Mouse (Mus musculus) CD4-positive, CD25-positive, alpha-beta regulatory T cell, adult 4 months (primary cell): Measurements from ENCODE around the gene Ranbp10. TPM values are rescaled to one million over a fixed set of nuclear protein-coding genes. Genes with fewer than 3 reads are reported as not detected.

ENCODE experiments used
- polyA plus RNA-seq, 2 experiments: library from polyadenylated mRNA; unstranded; fragments of 100-300 nt; shearing (Covaris generic); gene quantifications; one replicate each; pipeline ENCODE4 v1.2.1; 2017

Gene Ranbp10
- polyA plus RNA-seq, 2 experiments from 2014 or later = 7.6 to 10.0 TPM

Other genes starting within 250 kb of the Ranbp10 start
- 10 to 100 TPM in 1 of 2 experiments, 1 to 10 TPM in 1; 7.8 to 12.6 TPM for gene Ripor1, start 222.1 kb downstream of the Ranbp10 start, polyA plus RNA-seq
- gene Ctcf, start 190.8 kb downstream of the Ranbp10 start, polyA plus RNA-seq = 10 to 100 TPM; 53.5 to 69.1 TPM
- gene Agrp, start 190.0 kb downstream of the Ranbp10 start, polyA plus RNA-seq = 1 to 10 TPM in 1 of 2 experiments, under 1 TPM in 1; 0.99 to 2.3 TPM
- 1 to 10 TPM; 5.0 to 8.1 TPM for gene Carmil2, start 141.1 kb downstream of the Ranbp10 start, polyA plus RNA-seq
- 100 to 1,000 TPM in 1 of 2 experiments, 10 to 100 TPM in 1; 70.0 to 102 TPM for gene Acd, start 126.2 kb downstream of the Ranbp10 start, polyA plus RNA-seq
- 10 to 100 TPM; 10.1 to 13.9 TPM for gene Pard6a, start 126.2 kb downstream of the Ranbp10 start, polyA plus RNA-seq
- gene 4933405L10Rik, start 119.7 kb downstream of the Ranbp10 start, polyA plus RNA-seq = not detected
- gene Enkd1, start 119.1 kb downstream of the Ranbp10 start, polyA plus RNA-seq = 1 to 10 TPM; 2.7 to 2.8 TPM
- 1 to 10 TPM; 2.6 to 3.7 TPM for gene Gfod2, start 68.7 kb downstream of the Ranbp10 start, polyA plus RNA-seq
- gene Tsnaxip1, start 381 bp upstream of the Ranbp10 start, polyA plus RNA-seq = under 1 TPM in 1 of 2 experiments, not detected in 1; 0.19 TPM
- 10 to 100 TPM; 14.1 to 23.3 TPM for gene Cenpt, start 25.9 kb upstream of the Ranbp10 start, polyA plus RNA-seq
- 1 to 10 TPM; 4.5 to 6.0 TPM for gene Thap11, start 27.8 kb upstream of the Ranbp10 start, polyA plus RNA-seq
- 10 to 100 TPM in 1 of 2 experiments, 1 to 10 TPM in 1; 9.9 to 48.7 TPM for gene Nutf2, start 33.2 kb upstream of the Ranbp10 start, polyA plus RNA-seq
- gene Edc4, start 53.5 kb upstream of the Ranbp10 start, polyA plus RNA-seq = 10 to 100 TPM; 30.2 to 66.0 TPM
- gene Nrn1l, start 66.2 kb upstream of the Ranbp10 start, polyA plus RNA-seq = 1 to 10 TPM in 1 of 2 experiments, not detected in 1; 1.5 TPM
- gene Pskh1, start 73.1 kb upstream of the Ranbp10 start, polyA plus RNA-seq = 10 to 100 TPM; 10.6 to 18.1 TPM
- gene Ctrl, start 106.5 kb upstream of the Ranbp10 start, polyA plus RNA-seq = 1 to 10 TPM; 1.6 to 3.6 TPM
- 100 to 1,000 TPM; 339 to 391 TPM for gene Psmb10, start 111.1 kb upstream of the Ranbp10 start, polyA plus RNA-seq
- under 1 TPM in 1 of 2 experiments, not detected in 1; 0.40 TPM for gene Lcat, start 116.0 kb upstream of the Ranbp10 start, polyA plus RNA-seq
- gene Slc12a4, start 138.7 kb upstream of the Ranbp10 start, polyA plus RNA-seq = 1 to 10 TPM; 4.5 to 7.2 TPM
- not detected for gene Dpep3, start 152.1 kb upstream of the Ranbp10 start, polyA plus RNA-seq
- 10 to 100 TPM; 24.3 to 30.5 TPM for gene Dus2, start 164.0 kb upstream of the Ranbp10 start, polyA plus RNA-seq
- not detected for gene Dpep2nb, start 178.6 kb upstream of the Ranbp10 start, polyA plus RNA-seq
- 10 to 100 TPM in 1 of 2 experiments, 1 to 10 TPM in 1; 8.4 to 13.2 TPM for gene Ddx28, start 184.5 kb upstream of the Ranbp10 start, polyA plus RNA-seq
- gene Nfatc3, start 231.5 kb upstream of the Ranbp10 start, polyA plus RNA-seq = 10 to 100 TPM; 28.1 to 32.3 TPM